Mouse (Mus musculus) heart, embryonic 15.5 days (tissue): ENCODE measurements around the gene Kir3dl1. TPM values are rescaled to one million over a fixed set of nuclear protein-coding genes. Genes with fewer than 3 reads are reported as not detected.
"Not testable (repeated sequence)": the region's sequence is repeated elsewhere in the genome, so short reads cannot be mapped to it uniquely, and the experiment has no call there.

Source experiments
- ATAC-seq: fragments of 200-750 bp; cut with Nextera tagmentation; replicated peaks from 2 replicates; pipeline ENCODE4 v1.8.0; 2017; ENCODE audit warnings: low read depth, moderate TSS enrichment; ENCODE audit not compliant: insufficient number of reproducible peaks, insufficient read depth, low FRiP score
- H3K27ac ChIP-seq: fragments of 300-500 bp; sonication (generic); 2 replicates; pipeline ENCODE4 v1.5.1; 2015; ENCODE audit warnings: mild to moderate bottlenecking, inconsistent platforms
- H3K27me3 ChIP-seq: fragments of 300-500 bp; sonication (generic); 2 replicates; pipeline ENCODE4 v1.6.1; 2015; ENCODE audit warnings: inconsistent platforms
- H3K36me3 ChIP-seq: fragments of 300-500 bp; sonication (generic); 2 replicates; pipeline ENCODE4 v1.6.1; 2015; ENCODE audit warnings: mild to moderate bottlenecking, inconsistent platforms
- H3K4me1 ChIP-seq: fragments of 300-500 bp; sonication (generic); replicated peaks from 2 replicates; pipeline ENCODE4 v1.6.1; 2015; ENCODE audit warnings: inconsistent platforms
- H3K4me2 ChIP-seq: fragments of 300-500 bp; sonication (generic); 2 replicates; pipeline ENCODE4 v1.6.1; 2015; ENCODE audit warnings: inconsistent platforms, mild to moderate bottlenecking, moderate library complexity
- H3K4me3 ChIP-seq: fragments of 300-500 bp; sonication (generic); 2 replicates; pipeline ENCODE4 v1.5.1; 2015; ENCODE audit warnings: mild to moderate bottlenecking, inconsistent platforms
- H3K9ac ChIP-seq: fragments of 300-500 bp; sonication (generic); 2 replicates; pipeline ENCODE4 v1.6.1; 2015; ENCODE audit warnings: mild to moderate bottlenecking, inconsistent platforms
- H3K9me3 ChIP-seq: fragments of 300-500 bp; sonication (generic); replicated peaks from 2 replicates; pipeline ENCODE4 v1.6.1; 2016; ENCODE audit warnings: inconsistent platforms
- WGBS: fragments of 180-500 bp; shearing (Covaris S2); methylation state at CpG from one replicate; pipeline ENCODE4 v1.1.7; 2015; ENCODE audit warnings: mixed read lengths; 5-methylcytosine and 5-hydroxymethylcytosine counted together
- polyA plus RNA-seq: library from polyadenylated mRNA; unstranded; fragments of >200 nt; fragmentation: Nextera tagmentation; extraction: Ambion mirVana; gene quantifications from 2 replicates; pipeline ENCODE4 v1.2.1, GENCODE M21; 2015

Kir3dl1 gene
- polyA plus RNA-seq: not detected in 2 replicates

GRCm38 (mm10) chrX:136517699-136518098 lies at the start of gene Kir3dl1:
TSS of gene Kir3dl1 (plus strand) at chrX:136517999.
- not testable (repeated sequence) for ATAC-seq, H3K27me3 ChIP-seq, H3K4me1 ChIP-seq, H3K9me3 ChIP-seq, H3K27ac ChIP-seq, H3K36me3 ChIP-seq, H3K4me2 ChIP-seq, H3K9ac ChIP-seq, H3K4me3 ChIP-seq
- 62% methylated on average over 4 of the region's 4 CpGs for WGBS

GRCm38 (mm10) chrX:136543956-136544355 lies 26.2 kb downstream of the Kir3dl1 start, which contains the start of gene Kir3dl2:
TSS of gene Kir3dl2 (minus strand) at chrX:136544056.
- H3K27ac ChIP-seq, H3K4me2 ChIP-seq, H3K4me1 ChIP-seq, H3K36me3 ChIP-seq, H3K27me3 ChIP-seq, H3K9me3 ChIP-seq, H3K9ac ChIP-seq, H3K4me3 ChIP-seq, ATAC-seq: not testable (repeated sequence)
- whole genome bisulfite sequencing: 61% methylated on average over 1 of the region's 1 CpGs

- 75% methylated on average over 9 of the region's 9 CpGs for WGBS
- not testable (repeated sequence) for H3K4me1 ChIP-seq, H3K9me3 ChIP-seq, ATAC-seq, H3K4me3 ChIP-seq, H3K9ac ChIP-seq, H3K36me3 ChIP-seq, H3K27ac ChIP-seq, H3K27me3 ChIP-seq, H3K4me2 ChIP-seq
Measured at GRCm38 (mm10) chrX:136569094-136569493, 51.3 kb downstream of the Kir3dl1 start.

Other genes with a start within 250 kb of the Kir3dl1 start
- gene Bex3, start 247.7 kb upstream of the Kir3dl1 start, polyA plus RNA-seq: 396 and 413 TPM in 2 replicates
- not detected in 2 replicates for gene Kir3dl2, start 26.1 kb downstream of the Kir3dl1 start, polyA plus RNA-seq
- 4.5 and 4.7 TPM in 2 replicates for gene Tceal3, start 72.8 kb downstream of the Kir3dl1 start, polyA plus RNA-seq
- gene Tceal1, start 190.0 kb downstream of the Kir3dl1 start, polyA plus RNA-seq: 9.0 and 10.6 TPM in 2 replicates
- 302 and 318 TPM in 2 replicates for gene Morf4l2, start 225.7 kb downstream of the Kir3dl1 start, polyA plus RNA-seq